Mouse (Mus musculus): ENCODE data around the gene Atxn1l. TPM values are rescaled to one million over a fixed set of nuclear protein-coding genes. Genes with fewer than 3 reads are reported as not detected.

Gene Atxn1l
- polyA plus RNA-seq, 1 experiment = 14.6 TPM

DNA sequence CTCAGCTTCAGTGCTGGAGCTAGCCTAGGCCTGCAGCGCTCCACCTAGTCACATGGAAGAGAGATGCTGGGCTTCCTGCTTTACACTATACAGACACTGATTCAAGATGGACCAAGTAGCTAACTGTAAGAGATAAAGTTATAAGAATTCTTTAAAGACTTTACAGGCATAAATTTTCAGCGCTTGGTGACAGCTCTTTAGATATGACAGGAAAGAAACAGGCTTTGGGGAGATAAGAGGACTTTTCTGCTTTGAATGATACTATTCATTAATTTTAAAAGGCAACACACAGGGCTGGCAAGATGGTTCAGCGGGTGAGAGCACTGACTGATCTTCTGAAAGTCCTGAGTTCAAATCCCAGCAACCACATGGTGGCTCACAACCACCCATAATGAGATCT is 39.1 kb downstream of the Atxn1l start:
- WGBS = 84% methylated on average over 3 of the region's 3 CpGs
- DNase-seq = no peak
- TF ChIP-seq POLR2A (IDR thresholded peaks at IDR 0.05; ENCODE audit: borderline replicate concordance, insufficient read depth, low read length) = no peak
- no peak for TF ChIP-seq CTCF (IDR thresholded peaks at IDR 0.05; ENCODE audit: borderline replicate concordance, insufficient read depth, low read depth, low read length)
- Histone ChIP-seq H3K27ac (ENCODE audit: insufficient read depth, low read length) (no peak overlapping the region), H3K27me3 (ENCODE audit: control insufficient read depth, insufficient read depth, low read length) (no peaks in the 10 kb centered on the region), H3K4me1 (ENCODE audit: control insufficient read depth, insufficient read depth, low read length) (no peaks in the 10 kb centered on the region; the same call in 1 of the 2 replicates), H3K4me3 (replicated peaks; ENCODE audit: insufficient read depth, low read depth, low read length) (no peak overlapping the region)

DNA sequence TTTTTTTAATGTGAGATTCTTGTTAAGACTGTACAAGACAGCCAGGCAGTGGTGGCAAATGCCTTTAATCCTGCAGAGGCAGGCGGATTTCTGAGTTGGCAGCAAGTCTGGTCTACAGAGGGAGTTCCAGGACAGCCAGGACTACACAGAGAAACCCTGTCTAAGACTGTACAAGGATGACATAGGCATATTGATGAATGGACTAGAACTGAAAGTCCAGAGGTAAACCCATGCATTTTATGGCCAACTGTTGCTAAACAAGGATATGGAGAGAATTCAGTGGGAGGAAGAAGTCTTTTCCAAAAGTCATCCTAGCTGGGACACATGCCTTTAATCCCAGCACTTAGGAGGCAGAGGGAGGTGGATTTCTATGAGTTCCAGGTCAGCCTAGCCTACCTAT is 39.8 kb downstream of the Atxn1l start:
- no peaks in the 10 kb centered on the region for H3K27me3 ChIP-seq (ENCODE audit: control insufficient read depth, insufficient read depth, low read length)
- no peak overlapping the region for H3K27ac ChIP-seq (ENCODE audit: insufficient read depth, low read length)
- no peak for TF ChIP-seq CTCF (IDR thresholded peaks at IDR 0.05; ENCODE audit: borderline replicate concordance, insufficient read depth, low read depth, low read length)
- no peak for TF ChIP-seq POLR2A (IDR thresholded peaks at IDR 0.05; ENCODE audit: borderline replicate concordance, insufficient read depth, low read length)
- no peaks in the 10 kb centered on the region; the same call in 1 of the 2 replicates for H3K4me1 ChIP-seq (ENCODE audit: control insufficient read depth, insufficient read depth, low read length)
- WGBS = 73% methylated on average over 1 of the region's 1 CpGs
- H3K4me3 ChIP-seq (replicated peaks; ENCODE audit: insufficient read depth, low read depth, low read length) = no peak overlapping the region
- DNase-seq = no peak

- 62% methylated on average over 6 of the region's 6 CpGs for WGBS
- no peak overlapping the region for H3K27ac ChIP-seq (ENCODE audit: insufficient read depth, low read length)
- no peak for DNase-seq
- peaks cover 6% of the 10 kb centered on the region; the same call in 1 of the 2 replicates for H3K4me1 ChIP-seq (ENCODE audit: control insufficient read depth, insufficient read depth, low read length)
- H3K4me3 ChIP-seq (replicated peaks; ENCODE audit: insufficient read depth, low read depth, low read length) = no peak overlapping the region
- no peaks in the 10 kb centered on the region for H3K27me3 ChIP-seq (ENCODE audit: control insufficient read depth, insufficient read depth, low read length)
- TF ChIP-seq CTCF (IDR thresholded peaks at IDR 0.05; ENCODE audit: borderline replicate concordance, insufficient read depth, low read depth, low read length) (no peak), POLR2A (IDR thresholded peaks at IDR 0.05; ENCODE audit: borderline replicate concordance, insufficient read depth, low read length) (no peak)
These were observed 43.4 kb downstream of the Atxn1l start for GRCm38 (mm10) chr8:109694154-109694553.

- TF ChIP-seq CTCF (IDR thresholded peaks at IDR 0.05; ENCODE audit: borderline replicate concordance, insufficient read depth, low read depth, low read length) (no peak), POLR2A (IDR thresholded peaks at IDR 0.05; ENCODE audit: borderline replicate concordance, insufficient read depth, low read length) (peak; percentile 91)
These were observed 44.2 kb downstream of the Atxn1l start, which contains the start of gene Ist1 for GRCm38 (mm10) chr8:109693146-109693900. Gene Ist1, minus strand, starts transcription at chr8:109693260.

GRCm38 (mm10) chr8:109692443-109693145 is 44.9 kb downstream of the Atxn1l start:
- peak overlapping the region; percentile 72 for H3K27ac ChIP-seq (ENCODE audit: insufficient read depth, low read length)
- WGBS = under 1% methylated on average over 38 of the region's 38 CpGs
- H3K4me3 ChIP-seq (replicated peaks; ENCODE audit: insufficient read depth, low read depth, low read length) = peak overlapping the region; percentile 96
- peaks cover 6% of the 10 kb centered on the region; the same call in 1 of the 2 replicates for H3K4me1 ChIP-seq (ENCODE audit: control insufficient read depth, insufficient read depth, low read length)
- H3K27me3 ChIP-seq (ENCODE audit: control insufficient read depth, insufficient read depth, low read length) = no peaks in the 10 kb centered on the region
- no peak for DNase-seq
- no peak for TF ChIP-seq POLR2A (IDR thresholded peaks at IDR 0.05; ENCODE audit: borderline replicate concordance, insufficient read depth, low read length)
- no peak for TF ChIP-seq CTCF (IDR thresholded peaks at IDR 0.05; ENCODE audit: borderline replicate concordance, insufficient read depth, low read depth, low read length)

More at GRCm38 (mm10) chr8:109693146-109693900, 44.2 kb downstream of the Atxn1l start, which contains the start of gene Ist1:
- under 1% methylated on average over 57 of the region's 57 CpGs for WGBS
- H3K27me3 ChIP-seq (ENCODE audit: control insufficient read depth, insufficient read depth, low read length) = no peaks in the 10 kb centered on the region
- peak within 1 kb of the TSS; percentile 96 for H3K4me3 ChIP-seq (replicated peaks; ENCODE audit: insufficient read depth, low read depth, low read length)
- DNase-seq = peak; percentile 98 to 99
- H3K27ac ChIP-seq (ENCODE audit: insufficient read depth, low read length) = peak within 1 kb of the TSS; percentile 72
- H3K4me1 ChIP-seq (ENCODE audit: control insufficient read depth, insufficient read depth, low read length) = peaks cover 6% of the 10 kb centered on the region; the same call in 1 of the 2 replicates

DNA sequence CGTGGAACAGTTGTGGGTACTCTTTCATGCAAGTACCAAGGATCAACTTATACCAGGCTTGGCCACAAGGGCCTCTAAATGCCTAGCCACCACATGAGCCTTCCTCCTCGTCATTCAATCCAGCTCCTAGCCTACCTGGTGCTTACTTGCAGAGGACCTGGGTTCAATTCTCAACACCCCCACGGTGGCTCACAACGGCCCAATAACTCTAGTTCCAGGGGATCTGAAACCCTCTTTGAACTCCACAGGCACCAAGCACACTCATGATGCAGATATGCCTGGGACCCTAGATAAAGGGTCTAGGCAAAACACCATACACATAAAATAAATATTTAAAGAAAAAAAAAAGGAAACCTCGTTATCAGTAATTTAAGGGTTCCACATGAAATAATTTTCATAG is 45.8 kb downstream of the Atxn1l start:
- 31% methylated on average over 5 of the region's 5 CpGs for WGBS
- Histone ChIP-seq H3K27ac (ENCODE audit: insufficient read depth, low read length) (no peak overlapping the region), H3K27me3 (ENCODE audit: control insufficient read depth, insufficient read depth, low read length) (no peaks in the 10 kb centered on the region), H3K4me1 (ENCODE audit: control insufficient read depth, insufficient read depth, low read length) (peaks cover 6% of the 10 kb centered on the region; the same call in 1 of the 2 replicates), H3K4me3 (replicated peaks; ENCODE audit: insufficient read depth, low read depth, low read length) (peak overlapping the region; percentile 26)
- TF ChIP-seq POLR2A (IDR thresholded peaks at IDR 0.05; ENCODE audit: borderline replicate concordance, insufficient read depth, low read length) = no peak
- peak; percentile 2; the same call in 1 of the 2 replicates for TF ChIP-seq CTCF (IDR thresholded peaks at IDR 0.05; ENCODE audit: borderline replicate concordance, insufficient read depth, low read depth, low read length)
- DNase-seq = peak in 1 of 2 experiments; percentile 34

GRCm38 (mm10) chr8:109687248-109687647 is 50.3 kb downstream of the Atxn1l start:
- WGBS = 72% methylated on average over 5 of the region's 5 CpGs
- DNase-seq = no peak

More at GRCm38 (mm10) chr8:109687248-109687647, 50.3 kb downstream of the Atxn1l start:
- no peak overlapping the region for H3K27ac ChIP-seq (ENCODE audit: insufficient read depth, low read length)
- peaks cover 10% of the 10 kb centered on the region; the same call in 1 of the 2 replicates for H3K4me1 ChIP-seq (ENCODE audit: control insufficient read depth, insufficient read depth, low read length)
- H3K27me3 ChIP-seq (ENCODE audit: control insufficient read depth, insufficient read depth, low read length) = no peaks in the 10 kb centered on the region
- TF ChIP-seq POLR2A (IDR thresholded peaks at IDR 0.05; ENCODE audit: borderline replicate concordance, insufficient read depth, low read length) (no peak), CTCF (IDR thresholded peaks at IDR 0.05; ENCODE audit: borderline replicate concordance, insufficient read depth, low read depth, low read length) (no peak)
- H3K4me3 ChIP-seq (replicated peaks; ENCODE audit: insufficient read depth, low read depth, low read length) = no peak overlapping the region

All from cerebellum, adult 2 months (tissue).